Mouse (Mus musculus): ENCODE results near the gene Zfp982.
"Not testable (repeated sequence)": the region's sequence is repeated elsewhere in the genome, so short reads cannot be mapped to it uniquely, and the experiment has no call there.

The Zfp982 gene

GRCm38 (mm10) chr4:147492117-147492516 is at the start of gene Zfp982:
Gene Zfp982, plus strand, starts transcription at chr4:147492417.
- not testable (repeated sequence) for DNase-seq (ENCODE audit: low read depth)

GRCm38 (mm10) chr4:147442649-147443553 is 49.3 kb upstream of the Zfp982 start:
- not testable (repeated sequence) for DNase-seq (ENCODE audit: low read depth)

- not testable (repeated sequence) for DNase-seq (ENCODE audit: low read depth)
Measured at GRCm38 (mm10) chr4:147443554-147443927, 48.7 kb upstream of the Zfp982 start.

GRCm38 (mm10) chr4:147445371-147445770 is 46.8 kb upstream of the Zfp982 start:
- not testable (repeated sequence) for DNase-seq (ENCODE audit: low read depth)

- DNase-seq (ENCODE audit: low read depth): no peak
Measured at GRCm38 (mm10) chr4:147448358-147448757, 43.9 kb upstream of the Zfp982 start.

- peak; percentile 76 for DNase-seq (ENCODE audit: low read depth)
Measured at GRCm38 (mm10) chr4:147449099-147449581, 43.1 kb upstream of the Zfp982 start.

GRCm38 (mm10) chr4:147449986-147450385 is 42.2 kb upstream of the Zfp982 start:
- DNase-seq (ENCODE audit: low read depth): peak; percentile 30

- DNase-seq (ENCODE audit: low read depth): not testable (repeated sequence)
Measured at GRCm38 (mm10) chr4:147467207-147467606, 25.0 kb upstream of the Zfp982 start.

GRCm38 (mm10) chr4:147498772-147499613 is 6.8 kb downstream of the Zfp982 start:
- not testable (repeated sequence) for DNase-seq (ENCODE audit: low read depth)

GRCm38 (mm10) chr4:147509174-147509573 is 17.0 kb downstream of the Zfp982 start:
- no peak for DNase-seq (ENCODE audit: low read depth)

GRCm38 (mm10) chr4:147518981-147519380 is 26.8 kb downstream of the Zfp982 start:
- no peak for DNase-seq (ENCODE audit: low read depth)

GRCm38 (mm10) chr4:147520100-147520499 is 27.9 kb downstream of the Zfp982 start:
- DNase-seq (ENCODE audit: low read depth): no peak

- DNase-seq (ENCODE audit: low read depth): no peak
Measured at GRCm38 (mm10) chr4:147525125-147525524, 32.9 kb downstream of the Zfp982 start.

GRCm38 (mm10) chr4:147530366-147530765 is 38.1 kb downstream of the Zfp982 start:
- DNase-seq (ENCODE audit: low read depth): no peak

- not testable (repeated sequence) for DNase-seq (ENCODE audit: low read depth)
Measured at GRCm38 (mm10) chr4:147535916-147536315, 43.7 kb downstream of the Zfp982 start.

GRCm38 (mm10) chr4:147537702-147538101 is 45.5 kb downstream of the Zfp982 start:
- DNase-seq (ENCODE audit: low read depth): no peak

- not testable (repeated sequence) for DNase-seq (ENCODE audit: low read depth)
Measured at GRCm38 (mm10) chr4:147539918-147540317, 47.7 kb downstream of the Zfp982 start, which contains the start of gene Gm16503. Gene Gm16503, plus strand, starts transcription at chr4:147540218.

GRCm38 (mm10) chr4:147541105-147541504 is 48.9 kb downstream of the Zfp982 start:
- no peak for DNase-seq (ENCODE audit: low read depth)

GRCm38 (mm10) chr4:147553071-147553470 is 60.9 kb downstream of the Zfp982 start, which contains the start of gene Zfp985:
Gene Zfp985, plus strand, starts transcription at chr4:147553277.
- DNase-seq (ENCODE audit: low read depth): not testable (repeated sequence)

- not testable (repeated sequence) for DNase-seq (ENCODE audit: low read depth)
Measured at GRCm38 (mm10) chr4:147554361-147554760, 62.1 kb downstream of the Zfp982 start.

- DNase-seq (ENCODE audit: low read depth): not testable (repeated sequence)
Measured at GRCm38 (mm10) chr4:147556921-147557320, 64.7 kb downstream of the Zfp982 start.

GRCm38 (mm10) chr4:147558011-147558410 is 65.8 kb downstream of the Zfp982 start:
- not testable (repeated sequence) for DNase-seq (ENCODE audit: low read depth)

Data from 416B (cell line).